Mouse (Mus musculus) MEL (cell line): ENCODE data around the gene Pde1a. TPM values are rescaled to one million over a fixed set of nuclear protein-coding genes. Genes with fewer than 3 reads are reported as not detected.

ENCODE experiments used
- DNase-seq: peaks from one replicate; pipeline ENCODE4 v3.0.0; 2011; ENCODE audit warnings: low read depth, low spot score
- H3K27ac ChIP-seq: 2 replicates; pipeline ENCODE4 v1.5.1; 2012; ENCODE audit warnings: low read depth, mild to moderate bottlenecking, control low read depth, low read length, moderate library complexity; ENCODE audit not compliant: control insufficient read depth
- H3K27me3 ChIP-seq, 2 experiments: fragments of 150-350 bp in 1 of 2; sonication (generic) in 1 of 2; 2 replicates each; pipeline ENCODE4 v1.6.1; 2012; ENCODE audit warnings: low read length in 2 of 2, mild to moderate bottlenecking in 2 of 2, improper control_type of control experiment in 1 of 2, moderate library complexity in 1 of 2; ENCODE audit not compliant: insufficient read depth in 2 of 2, control insufficient read depth in 1 of 2
- H3K36me3 ChIP-seq, 2 experiments: 2 replicates each; pipeline ENCODE4 v1.6.1; 2012 to 2014; ENCODE audit warnings: low read length in 2 of 2, improper control_type of control experiment in 1 of 2, inconsistent platforms in 1 of 2, mild to moderate bottlenecking in 1 of 2; ENCODE audit not compliant: insufficient read depth in 2 of 2, control insufficient read depth in 1 of 2
- H3K4me1 ChIP-seq, 2 experiments: fragments of 150-350 bp in 1 of 2; sonication (generic) in 1 of 2; 2 replicates each; pipeline ENCODE4 v1.6.1; 2012; ENCODE audit warnings: low read length in 2 of 2, improper control_type of control experiment in 1 of 2, mild to moderate bottlenecking in 1 of 2; ENCODE audit not compliant: insufficient read depth in 2 of 2, control insufficient read depth in 1 of 2
- H3K4me3 ChIP-seq, 2 experiments: fragments of 150-350 bp in 1 of 2; sonication (generic) in 1 of 2; 2 replicates each; pipeline ENCODE4 v1.5.1; 2012; ENCODE audit warnings: low read depth in 2 of 2, low read length in 2 of 2, mild to moderate bottlenecking in 2 of 2, moderate library complexity in 2 of 2, control low read depth in 1 of 2, improper control_type of control experiment in 1 of 2; ENCODE audit not compliant: control insufficient read depth in 1 of 2, insufficient read depth in 1 of 2
- H3K79me2 ChIP-seq: 2 replicates; pipeline ENCODE4 v1.6.1; 2012; ENCODE audit warnings: mild to moderate bottlenecking, low read length, moderate library complexity; ENCODE audit not compliant: control insufficient read depth, poor library complexity, insufficient read depth
- H3K9ac ChIP-seq: 2 replicates; pipeline ENCODE4 v1.6.1; 2012; ENCODE audit warnings: low read depth, mild to moderate bottlenecking, control low read depth, low read length, moderate library complexity; ENCODE audit not compliant: control insufficient read depth, poor library complexity, severe bottlenecking
- H3K9me3 ChIP-seq: fragments of 150-350 bp; sonication (generic); replicated peaks from 2 replicates; pipeline ENCODE4 v1.6.1; 2012; ENCODE audit warnings: mild to moderate bottlenecking, low read length, improper control_type of control experiment, moderate library complexity; ENCODE audit not compliant: insufficient read depth
- EP300 ChIP-seq, 2 experiments: IDR thresholded peaks; 2 replicates each; pipeline ENCODE4 v1.6.1; 2011; ENCODE audit warnings: improper control_type of control experiment in 2 of 2, low read length in 2 of 2, low read depth in 1 of 2, mild to moderate bottlenecking in 1 of 2
- MAZ ChIP-seq: IDR thresholded peaks from 2 replicates; pipeline ENCODE4 v1.6.1; 2012; ENCODE audit warnings: low read depth, mild to moderate bottlenecking, inconsistent platforms, low read length, improper control_type of control experiment
- MXI1 ChIP-seq: IDR thresholded peaks from 2 replicates; pipeline ENCODE4 v1.6.1; 2011; ENCODE audit warnings: mild to moderate bottlenecking, low read depth, low read length, improper control_type of control experiment
- MYC ChIP-seq: IDR thresholded peaks from 2 replicates; pipeline ENCODE4 v1.6.1; 2011; ENCODE audit warnings: low read depth, mild to moderate bottlenecking, low read length, improper control_type of control experiment, moderate library complexity
- NELFE ChIP-seq: IDR thresholded peaks from 2 replicates; pipeline ENCODE4 v1.6.1; 2011; ENCODE audit warnings: low read depth, low read length, improper control_type of control experiment
- POLR2AphosphoS2 ChIP-seq: IDR thresholded peaks from 2 replicates; pipeline ENCODE4 v1.6.1; 2011; ENCODE audit warnings: low read length, improper control_type of control experiment
- POLR2AphosphoS5 ChIP-seq: IDR thresholded peaks from 2 replicates; pipeline ENCODE4 v1.6.1; 2012; ENCODE audit warnings: low read depth, borderline replicate concordance, mild to moderate bottlenecking, inconsistent platforms, low read length, moderate library complexity, mixed read lengths
- USF2 ChIP-seq, 2 experiments: IDR thresholded peaks; 2 replicates each; pipeline ENCODE4 v1.6.1; 2011 to 2012; ENCODE audit warnings: improper control_type of control experiment in 2 of 2, low read length in 2 of 2, borderline replicate concordance in 1 of 2, inconsistent platforms in 1 of 2, low read depth in 1 of 2, mild to moderate bottlenecking in 1 of 2; ENCODE audit not compliant: insufficient read depth in 1 of 2
- ZKSCAN1 ChIP-seq: IDR thresholded peaks from 2 replicates; pipeline ENCODE4 v1.6.1; 2012; ENCODE audit warnings: low read depth, mild to moderate bottlenecking, inconsistent platforms, low read length, improper control_type of control experiment, moderate library complexity
- ZNF384 ChIP-seq: IDR thresholded peaks from 2 replicates; pipeline ENCODE4 v1.6.1; 2012; ENCODE audit warnings: low read depth, mild to moderate bottlenecking, inconsistent platforms, low read length, improper control_type of control experiment
- polyA plus RNA-seq, 2 experiments: library from polyadenylated mRNA; stranded (reverse) in 1 of 2; unstranded in 1 of 2; fragments of >175 nt in 1 of 2; fragments of >200 nt in 1 of 2; gene quantifications; 2 replicates each; pipeline versions ENCODE4 v1.2.1 to v1.2.4; 2012; ENCODE audit warnings: low replicate concordance in 2 of 2, low read depth in 1 of 2; ENCODE audit not compliant: insufficient read length in 2 of 2, insufficient read depth in 1 of 2, missing spikeins in 1 of 2
- total RNA-seq: library from RNA; depleted of rRNA; stranded (reverse); fragments of 300-350 nt; gene quantifications from 2 replicates; pipeline ENCODE4 v1.2.3, GENCODE M21; 2012; rRNA removed

Pde1a gene
- total and polyA plus RNA-seq, 3 experiments = not detected

GRCm38 (mm10) chr2:79785541-79786134 lies 343.6 kb downstream of the Pde1a start:
- H3K9me3 ChIP-seq = no peaks in the 10 kb centered on the region
- no peaks in the 10 kb centered on the region for H3K4me1 ChIP-seq
- H3K79me2 ChIP-seq = no peaks in the 10 kb centered on the region
- H3K27ac ChIP-seq = no peak overlapping the region
- TF ChIP-seq POLR2AphosphoS2 = no peak
- no peak for TF ChIP-seq USF2 (IDR thresholded peaks at IDR 0.05; ENCODE audit: borderline replicate concordance in 1 of 2, insufficient read depth in 1 of 2, low read depth in 1 of 2, low read length in 2 of 2)
- no peak for TF ChIP-seq ZKSCAN1
- no peak for TF ChIP-seq MAZ
- no peak for TF ChIP-seq MYC
- no peak for TF ChIP-seq POLR2AphosphoS5
- no peak for TF ChIP-seq EP300 (IDR thresholded peaks at IDR 0.05; ENCODE audit: low read depth in 1 of 2, low read length in 2 of 2)
- TF ChIP-seq MXI1 = no peak
- TF ChIP-seq ZNF384 = no peak
- TF ChIP-seq NELFE = no peak
- no peak overlapping the region for H3K4me3 ChIP-seq
- H3K36me3 ChIP-seq = no peaks in the 10 kb centered on the region
- H3K27me3 ChIP-seq = peaks cover 10 to 29% of the 10 kb centered on the region in 2 experiments
- H3K9ac ChIP-seq = no peak overlapping the region
- no peak for DNase-seq

Other genes with a start within 250 kb of the Pde1a start
- gene Prdx6b, start 163.0 kb upstream of the Pde1a start, total RNA-seq = not detected in 2 replicates
- gene Prdx6b, start 163.0 kb upstream of the Pde1a start, polyA plus RNA-seq = not detected
- gene Dnajc10, start 186.0 kb upstream of the Pde1a start, total RNA-seq = 53.9 and 65.4 TPM in 2 replicates
- 10 to 100 TPM; 35.9 to 51.8 TPM for gene Dnajc10, start 186.0 kb upstream of the Pde1a start, polyA plus RNA-seq